Mouse (Mus musculus) adrenal gland, postnatal 14 days (tissue): ENCODE measurements around the gene 4833420G17Rik. TPM values are rescaled to one million over a fixed set of nuclear protein-coding genes. Genes with fewer than 3 reads are reported as not detected.
"Not testable (repeated sequence)": the region's sequence is repeated elsewhere in the genome, so short reads cannot be mapped to it uniquely, and the experiment has no call there.

ENCODE experiments used
- DNase-seq: peaks from one replicate; pipeline ENCODE4 v3.0.0; 2021; ENCODE audit warnings: mixed read lengths
- long read RNA-seq, 2 experiments: library from polyadenylated mRNA; stranded (forward); transcript quantifications; one replicate each; pipeline ENCODE4 v2.0.0; 2021
- total RNA-seq: library from RNA; stranded (reverse); gene quantifications from 2 replicates; pipeline ENCODE4 v1.2.3, GENCODE M21; 2021

Gene 4833420G17Rik
- 18.7 and 22.9 TPM in 2 replicates for total RNA-seq
- long read RNA-seq, experiment 1, transcript 4833420G17Rik-201 (13 exons, 2,565 nt) = major isoform, 7 of 28 reads
- long read RNA-seq, experiment 1, partial matches to known transcripts = 4 of 28 reads
- long read RNA-seq, experiment 1, other reads (novel, unspliced or antisense) = 15 of 28 reads
- long read RNA-seq, experiment 2, partial matches to known transcripts = 0 of 10 reads
- long read RNA-seq, experiment 2, other reads (novel, unspliced or antisense) = 6 of 10 reads

DNA sequence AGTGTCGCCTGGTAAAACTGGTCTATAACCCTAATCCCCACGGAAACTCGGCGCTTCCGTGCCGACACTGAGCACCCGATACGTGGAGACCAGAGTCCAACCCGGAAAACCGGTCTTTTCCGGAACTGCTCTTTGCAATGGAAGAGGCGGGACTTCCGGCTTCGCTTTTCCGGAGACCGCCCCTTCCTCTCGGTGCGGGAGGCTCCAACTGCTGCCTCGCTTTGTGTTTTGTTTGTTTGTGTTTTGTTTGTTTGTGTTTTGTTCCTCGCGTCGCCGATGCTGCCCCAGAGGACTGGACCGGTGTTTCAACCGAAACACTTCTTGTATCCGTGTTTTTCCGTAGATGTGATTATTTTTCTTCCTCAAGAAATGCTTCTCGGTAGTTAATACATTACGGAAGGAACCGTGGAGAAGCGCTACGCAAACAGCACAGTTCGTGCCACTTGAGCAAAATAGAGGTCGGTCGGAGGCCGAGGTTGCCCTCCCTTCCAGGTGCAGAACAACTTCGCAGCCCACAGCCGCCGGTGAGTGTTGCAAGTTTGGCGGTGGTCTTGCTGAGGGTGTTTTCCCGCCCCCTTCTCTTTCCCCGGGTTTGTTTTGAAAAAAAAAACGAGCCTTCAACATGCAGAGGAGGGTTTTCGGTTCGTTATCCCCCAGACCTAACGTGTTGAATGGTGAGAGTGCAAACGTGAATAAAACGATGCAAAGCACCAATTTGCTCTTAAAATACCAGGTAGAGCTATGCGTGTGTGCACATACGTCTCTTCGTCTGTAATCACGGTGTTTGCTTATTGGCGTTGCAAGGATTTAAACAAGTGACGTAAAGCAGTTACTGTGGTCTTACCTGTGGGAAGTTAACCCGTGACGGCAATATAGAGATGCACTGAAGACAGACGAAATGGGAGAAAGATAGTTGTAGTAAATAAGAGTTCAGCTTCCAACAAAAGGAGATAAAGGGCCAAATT, at the start of gene 4833420G17Rik:
Gene 4833420G17Rik (plus strand): TSS at position 173 of the 965 bp plus-strand sequence.
- DNase-seq = peak; percentile 94

DNA sequence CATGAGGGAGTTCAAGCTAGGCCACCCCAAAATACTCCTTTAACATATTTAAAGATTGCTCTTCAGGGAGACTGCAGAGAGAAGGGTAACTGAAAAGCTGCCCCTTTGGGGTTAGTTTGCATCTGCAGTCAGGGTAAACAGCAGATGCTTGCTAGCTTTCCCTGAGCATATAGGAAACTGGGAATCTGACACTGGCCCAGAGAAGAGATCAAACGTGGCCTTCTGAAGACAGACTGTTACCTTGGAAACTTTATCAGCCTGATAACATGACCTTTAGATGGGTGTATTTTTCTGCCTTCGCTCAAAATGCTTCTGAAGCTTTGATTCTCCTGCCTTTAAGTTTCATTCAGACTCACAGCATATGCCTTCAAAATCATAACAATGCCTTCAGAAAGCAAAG, 49.5 kb upstream of the 4833420G17Rik start:
- no peak for DNase-seq

DNA sequence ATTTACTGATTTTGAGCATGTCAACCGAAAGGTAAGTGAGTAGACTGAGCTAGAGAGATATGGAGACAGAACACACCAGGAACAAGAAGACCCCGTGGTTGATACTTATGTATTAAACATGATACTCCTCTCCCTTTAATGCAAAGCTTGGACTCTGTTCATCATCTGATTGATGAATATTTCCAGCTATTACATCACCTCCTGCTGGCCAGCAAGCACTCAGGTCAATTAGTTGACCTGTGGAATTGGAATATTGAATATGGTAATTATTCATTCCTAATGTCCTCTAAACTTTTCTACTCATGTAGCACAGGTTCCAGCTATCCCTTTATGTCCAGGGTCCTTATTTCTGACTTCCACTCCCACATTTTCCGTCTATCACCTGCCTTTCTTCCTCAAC, 44.1 kb upstream of the 4833420G17Rik start:
- no peak for DNase-seq

DNA sequence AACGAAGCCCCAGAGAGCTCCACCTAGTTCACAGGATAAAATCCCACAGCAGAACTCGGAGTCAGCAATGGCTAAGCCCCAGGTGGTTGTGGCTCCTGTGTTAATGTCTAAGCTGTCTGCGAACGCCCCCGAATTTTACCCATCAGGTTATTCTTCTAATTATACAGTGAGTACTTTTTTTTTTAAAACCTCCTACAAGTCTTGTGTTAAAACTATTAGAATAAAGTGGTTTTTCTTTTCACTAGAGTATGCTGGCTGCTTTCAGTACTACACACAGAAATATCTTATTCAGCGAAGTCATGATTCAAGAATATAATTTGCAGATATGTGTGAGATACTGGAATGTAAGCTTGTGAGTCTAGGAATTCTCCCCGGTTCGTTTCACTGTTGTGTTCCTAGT, 32.4 kb upstream of the 4833420G17Rik start:
- DNase-seq = no peak

DNA sequence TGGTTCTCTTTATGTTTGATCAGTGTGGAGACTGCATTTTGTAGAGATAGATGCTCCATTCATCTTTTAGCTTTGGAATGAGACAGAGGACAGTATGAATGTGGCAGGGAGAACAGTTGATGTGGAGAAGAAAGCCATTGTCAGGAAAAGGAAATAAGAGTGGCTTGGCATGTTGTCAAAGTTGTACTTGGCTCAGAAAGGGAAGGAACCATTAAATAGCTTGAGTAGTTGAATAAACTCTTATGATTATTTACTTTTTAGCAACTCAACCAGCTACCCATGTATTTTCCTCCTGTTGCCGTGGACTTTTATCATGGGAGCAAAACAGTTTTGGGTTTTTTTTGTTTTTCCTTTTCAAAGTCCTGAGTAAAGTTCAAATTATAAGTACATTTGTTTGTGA, 30.5 kb upstream of the 4833420G17Rik start:
- no peak for DNase-seq

DNA sequence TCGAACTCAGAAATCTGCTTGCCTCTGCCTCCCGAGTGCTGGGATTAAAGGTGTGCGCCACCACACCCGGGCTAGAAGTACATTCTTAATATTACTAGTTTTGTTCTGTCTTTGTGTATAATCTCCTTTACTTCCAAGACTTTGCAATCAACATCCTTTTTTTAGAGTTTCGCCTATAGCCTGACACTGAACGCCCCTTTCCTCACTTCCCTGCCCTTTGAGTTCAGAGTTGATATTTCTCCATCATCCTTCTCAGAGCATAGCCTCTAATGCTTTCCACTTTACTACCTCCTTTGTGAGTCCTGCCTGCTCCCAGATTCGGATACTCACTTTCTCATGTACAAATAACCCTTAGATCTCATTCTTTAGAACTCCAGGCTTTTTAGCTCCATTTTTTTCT, 28.2 kb upstream of the 4833420G17Rik start:
- DNase-seq = no peak

DNA sequence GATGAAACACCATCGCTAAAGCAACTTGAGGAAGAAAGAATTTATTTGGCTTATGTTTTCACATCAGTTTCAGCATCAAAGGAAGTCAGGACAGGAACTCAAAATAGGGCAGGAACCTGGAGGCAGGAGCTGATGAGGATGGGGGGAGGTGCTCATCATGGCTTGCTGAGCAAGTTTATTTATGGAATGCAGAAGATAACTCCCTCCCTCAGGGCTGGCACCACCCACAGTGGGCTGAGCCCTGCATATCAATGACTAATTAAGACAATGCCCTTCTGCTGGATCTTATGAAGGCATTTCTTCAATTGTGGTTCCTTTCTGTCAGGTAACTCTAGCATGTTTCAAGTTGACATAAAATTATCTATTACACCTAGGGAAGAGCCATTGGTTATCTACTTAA, 20.3 kb upstream of the 4833420G17Rik start:
- no peak for DNase-seq

DNA sequence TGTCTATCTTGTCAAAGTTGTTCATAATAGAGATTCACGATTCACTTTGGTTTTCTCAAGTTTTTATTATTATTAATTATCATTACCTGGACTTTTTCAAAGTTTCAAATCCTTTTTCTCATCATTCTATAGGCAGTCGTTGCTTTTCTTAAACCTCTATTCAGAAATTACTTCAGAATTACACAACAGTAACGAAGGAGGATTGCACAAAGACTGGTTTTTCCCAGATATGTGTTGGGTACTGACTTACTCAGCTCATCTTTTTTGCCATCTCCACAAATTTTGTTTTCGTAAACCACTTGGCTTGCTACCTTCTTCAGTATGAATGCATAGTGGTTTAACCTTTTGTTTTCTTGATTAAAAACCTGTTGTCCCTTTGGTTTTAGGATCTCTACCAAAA, 9.0 kb upstream of the 4833420G17Rik start:
- DNase-seq = no peak

DNA sequence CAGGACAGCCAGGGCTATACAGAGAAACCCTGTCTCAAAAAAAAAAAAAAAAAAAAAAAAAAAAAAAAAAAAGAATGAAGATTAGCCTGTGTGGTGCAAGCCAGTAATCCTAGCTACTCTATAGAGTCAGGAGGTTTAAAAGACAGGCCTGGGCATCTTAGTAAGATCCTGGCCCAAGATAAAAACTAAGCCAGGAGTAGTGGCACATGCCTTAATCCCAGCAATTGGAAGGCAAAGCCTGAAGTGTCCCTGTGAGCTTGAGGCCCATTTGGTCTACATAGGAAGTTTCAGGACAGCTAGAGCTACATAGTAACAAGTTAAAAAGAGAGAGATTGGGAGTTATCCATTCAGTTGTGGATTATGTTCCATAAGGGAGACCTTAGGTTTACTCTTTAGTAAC, 7.5 kb upstream of the 4833420G17Rik start:
- no peak for DNase-seq

DNA sequence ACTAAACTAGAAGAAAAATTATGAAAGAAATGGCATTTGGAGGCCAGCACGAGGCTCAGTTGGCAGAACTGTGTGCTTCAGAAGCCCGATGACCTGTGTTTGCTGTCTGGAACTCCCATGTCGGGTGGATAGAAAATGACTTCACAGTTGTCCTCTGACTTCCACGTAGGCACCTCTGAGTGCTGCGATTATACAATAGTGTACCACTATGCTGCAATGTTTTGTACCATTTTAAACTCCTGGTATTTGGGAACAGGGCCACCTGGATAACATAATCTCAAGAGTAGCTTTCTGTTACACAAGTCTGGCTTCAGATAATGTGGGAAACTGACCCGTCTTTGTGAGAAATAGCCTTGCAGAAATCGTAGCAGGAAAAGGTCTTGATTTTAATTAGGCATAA, 6.2 kb upstream of the 4833420G17Rik start:
- DNase-seq = no peak

DNA sequence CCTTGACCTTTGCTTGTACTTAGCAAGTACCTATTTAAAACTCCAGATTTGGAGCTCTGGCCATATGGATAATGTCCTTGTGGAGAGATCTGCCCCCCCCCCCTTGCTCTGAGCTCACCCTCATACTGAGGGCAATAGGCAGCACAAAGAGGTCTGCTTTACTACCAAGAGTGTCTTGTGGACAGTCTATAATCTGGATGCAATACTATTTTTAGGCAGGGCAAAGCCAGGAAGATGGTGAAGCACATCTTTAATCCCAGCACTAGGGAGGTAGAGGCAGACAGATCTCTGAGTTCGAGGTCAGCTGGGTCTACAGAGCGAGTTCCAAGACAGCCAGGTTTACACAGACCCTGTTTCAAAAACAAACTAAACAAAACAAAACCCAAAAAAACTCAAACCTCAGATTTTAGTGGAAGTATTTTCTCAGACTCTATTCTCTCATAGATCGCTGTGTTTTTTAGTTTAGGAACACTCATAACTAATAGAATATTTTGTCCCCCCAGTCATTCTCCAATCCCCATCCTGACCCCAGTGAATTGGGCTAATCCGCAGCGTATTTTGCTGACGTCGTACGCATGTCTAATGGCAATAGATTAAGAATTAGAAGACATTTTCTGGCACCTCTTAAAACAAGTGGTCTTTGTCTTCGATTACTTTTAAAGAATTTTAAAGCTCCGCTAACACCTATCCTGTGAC, 520 bp upstream of the 4833420G17Rik start:
- peak; percentile 27 for DNase-seq

DNA sequence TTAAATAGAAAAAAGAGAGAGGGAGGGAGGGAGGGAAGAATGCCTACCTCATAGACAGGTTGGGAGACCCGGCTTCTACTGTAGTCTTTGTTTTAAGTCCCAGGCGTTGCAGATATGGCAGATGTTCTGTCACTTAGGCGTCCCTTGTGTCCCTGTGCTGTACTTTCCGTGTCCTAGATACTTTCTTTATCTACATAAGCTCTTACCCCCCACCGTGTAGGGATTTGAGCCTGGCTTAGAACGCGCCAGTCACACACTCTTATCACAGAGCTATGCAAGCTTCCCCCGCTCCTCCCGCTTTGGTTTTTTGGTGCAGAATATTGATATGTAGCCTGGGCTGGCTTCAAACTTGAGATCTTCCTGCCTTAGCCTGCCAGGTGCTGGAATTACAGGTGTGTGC, 14.1 kb downstream of the 4833420G17Rik start:
- DNase-seq = no peak

DNA sequence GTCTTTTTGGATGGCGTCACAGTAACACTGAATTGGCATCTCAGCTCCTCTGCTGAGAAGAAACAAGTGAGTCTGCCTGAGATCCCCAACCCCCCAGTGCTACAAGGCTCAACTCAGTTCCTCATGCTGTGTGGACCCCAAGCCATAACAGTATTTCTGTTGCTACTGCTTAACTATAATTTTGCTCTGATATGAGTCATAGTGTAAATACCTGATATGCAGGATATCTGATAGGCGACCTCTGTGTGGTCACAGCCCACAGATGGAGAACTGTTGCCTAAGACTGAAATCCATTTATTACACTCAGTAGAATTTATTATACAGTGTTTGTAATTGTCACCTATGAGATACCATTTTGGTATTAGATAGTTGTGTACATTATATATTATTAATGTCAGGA, 15.2 kb downstream of the 4833420G17Rik start:
- no peak for DNase-seq

DNA sequence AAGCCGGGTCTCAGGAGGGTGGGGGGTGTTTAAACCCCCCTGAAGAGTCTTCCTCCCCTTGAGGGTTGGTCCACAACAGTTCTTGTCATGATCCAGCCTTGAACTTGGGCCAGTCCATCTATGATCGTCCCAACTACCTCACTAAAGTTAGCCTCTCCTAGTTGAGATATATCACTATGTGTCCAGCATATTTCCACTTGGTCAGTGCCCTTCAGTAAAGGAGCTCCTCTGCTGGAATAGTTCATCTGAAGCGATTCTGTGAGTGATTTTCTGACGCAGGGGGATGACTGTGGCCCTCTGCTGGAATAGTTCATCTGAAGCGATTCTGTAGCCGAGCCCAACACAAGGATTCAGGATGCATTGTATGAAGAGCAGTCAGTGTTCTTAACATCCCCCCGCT, 24.8 kb downstream of the 4833420G17Rik start:
- DNase-seq = no peak

DNA sequence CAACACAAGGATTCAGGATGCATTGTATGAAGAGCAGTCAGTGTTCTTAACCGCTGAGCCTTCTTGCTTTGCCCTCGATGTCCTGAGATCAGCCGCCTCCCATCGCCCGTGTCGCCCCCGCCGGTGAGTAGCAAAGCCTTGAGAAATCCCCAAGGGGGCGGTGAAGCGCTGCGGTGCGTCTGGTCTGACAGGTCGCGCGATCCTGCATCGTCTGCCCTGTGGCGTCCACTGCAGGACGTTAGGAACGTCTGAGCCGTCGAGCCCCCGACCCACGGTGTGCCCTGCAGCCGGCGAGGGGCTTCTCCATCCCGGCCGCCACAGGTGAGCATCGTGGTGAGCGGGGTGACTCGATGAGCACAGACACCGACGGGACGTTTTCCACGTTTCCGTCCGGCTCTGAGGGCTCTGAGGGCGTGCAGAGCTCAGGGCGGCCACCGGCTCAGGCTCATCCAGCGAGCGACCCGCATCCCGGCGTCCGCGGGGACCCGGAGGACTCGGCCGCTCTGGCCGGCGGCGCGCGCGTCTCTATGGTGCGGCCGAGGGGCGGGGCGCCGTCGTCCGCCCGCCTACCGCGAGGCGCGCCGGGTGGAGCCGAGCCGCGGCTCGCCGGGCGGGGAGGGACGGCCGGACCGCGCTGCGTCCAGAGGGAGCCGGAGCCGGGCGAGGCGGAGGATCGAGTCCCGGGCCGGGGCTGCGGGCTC, 25.5 kb downstream of the 4833420G17Rik start, which contains the start of the genes Tmem267 and 3110070M22Rik:
Gene Tmem267 (plus strand): TSS at position 160 of the 701 bp plus-strand sequence.
Gene 3110070M22Rik (minus strand): TSS at position 504 of the 701 bp plus-strand sequence.
- DNase-seq = peak; percentile 91

DNA sequence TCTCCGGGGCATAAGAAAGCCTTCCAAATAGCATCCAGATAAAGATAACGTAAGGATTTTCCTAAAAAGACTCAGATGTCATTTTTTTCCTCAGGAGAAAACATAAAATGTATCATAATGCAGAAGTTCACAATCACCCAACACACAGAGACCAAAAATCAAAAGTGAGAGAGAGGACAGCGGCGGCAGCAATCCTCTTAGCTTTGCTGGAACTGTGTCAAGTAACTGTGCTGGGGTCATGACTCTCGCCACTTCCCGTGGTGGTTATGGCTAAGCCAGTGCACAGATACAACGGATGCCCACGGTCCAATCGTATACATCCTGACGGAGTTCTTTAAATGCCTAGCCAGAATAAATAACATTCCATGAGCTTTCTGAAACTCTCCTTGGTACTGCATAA, 29.5 kb downstream of the 4833420G17Rik start:
- DNase-seq = not testable (repeated sequence)

DNA sequence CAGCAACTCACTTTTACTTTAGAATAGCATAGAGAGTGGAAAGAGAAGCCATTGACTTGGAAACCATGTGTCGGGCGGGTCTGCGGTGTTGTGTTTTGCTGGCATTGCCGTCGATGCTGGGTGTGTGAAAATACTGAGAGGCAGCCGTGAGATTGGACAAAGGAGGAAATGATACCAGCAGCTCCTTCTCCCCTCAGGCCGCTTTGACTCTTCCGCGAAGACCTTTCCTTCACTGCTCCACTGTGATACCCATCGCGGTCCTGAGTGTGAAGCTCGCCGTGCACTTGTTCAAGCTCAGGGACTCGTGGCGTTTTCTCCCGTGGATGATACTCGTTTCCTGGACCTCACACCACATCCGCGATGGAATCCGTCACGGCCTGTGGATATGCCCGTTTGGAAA, 32.4 kb downstream of the 4833420G17Rik start:
- DNase-seq = not testable (repeated sequence)

Other genes starting within 250 kb of the 4833420G17Rik start
- 106 and 119 TPM in 2 replicates for gene Paip1, start 34.2 kb upstream of the 4833420G17Rik start, total RNA-seq
- gene Tmem267, start 25.3 kb downstream of the 4833420G17Rik start, total RNA-seq = 12.0 and 12.7 TPM in 2 replicates
- 1.2 and 1.4 TPM in 2 replicates for gene 3110070M22Rik, start 25.6 kb downstream of the 4833420G17Rik start, total RNA-seq
- gene Ccl28, start 161.1 kb downstream of the 4833420G17Rik start, total RNA-seq = 0.34 and 0.78 TPM in 2 replicates
- 221 and 312 TPM in 2 replicates for gene Hmgcs1, start 227.6 kb downstream of the 4833420G17Rik start, total RNA-seq